Mouse (Mus musculus) c-Kit-positive CD71-negative TER-119-negative erythroid progenitor cells, embryonic 14.5 days (primary cell): Measurements from ENCODE around the gene Pgm5.

Experiments
- DNase-seq: peaks from one replicate; pipeline ENCODE4 v3.0.0-alpha.2; 2013; ENCODE audit warnings: low read depth

Gene Pgm5

DNA sequence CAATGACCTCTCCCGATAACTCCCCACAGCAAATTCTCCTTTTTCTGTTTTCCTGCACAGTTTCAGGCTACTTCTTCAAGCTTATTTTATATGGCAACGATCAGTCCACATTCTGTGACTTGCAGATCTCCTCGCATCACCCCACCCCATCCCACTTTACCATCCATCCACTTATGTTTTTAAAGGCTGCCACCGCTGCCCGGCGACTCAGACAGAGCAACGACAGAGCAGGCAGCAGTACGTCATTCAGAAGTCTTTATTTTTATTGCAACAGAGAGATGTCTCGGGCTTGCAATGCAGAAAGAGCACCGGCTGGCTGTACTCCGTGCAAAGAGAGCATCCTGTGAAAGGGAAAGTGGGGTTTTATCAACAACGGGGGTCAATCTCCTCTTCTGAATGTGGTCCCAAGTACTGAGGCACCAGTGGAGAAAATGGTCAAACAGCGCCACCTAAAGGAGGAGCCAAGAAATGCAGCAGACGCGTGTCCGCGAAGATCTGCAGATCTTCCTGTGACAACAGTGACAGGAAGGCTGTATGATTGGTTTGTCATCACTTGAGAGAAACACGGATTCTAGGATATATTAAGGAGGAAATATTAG lies 9.5 kb upstream of the Pgm5 start:
- peak; percentile 67 for DNase-seq

GRCm38 (mm10) chr19:24865436-24865835 lies 3.8 kb upstream of the Pgm5 start:
- no peak for DNase-seq

DNA sequence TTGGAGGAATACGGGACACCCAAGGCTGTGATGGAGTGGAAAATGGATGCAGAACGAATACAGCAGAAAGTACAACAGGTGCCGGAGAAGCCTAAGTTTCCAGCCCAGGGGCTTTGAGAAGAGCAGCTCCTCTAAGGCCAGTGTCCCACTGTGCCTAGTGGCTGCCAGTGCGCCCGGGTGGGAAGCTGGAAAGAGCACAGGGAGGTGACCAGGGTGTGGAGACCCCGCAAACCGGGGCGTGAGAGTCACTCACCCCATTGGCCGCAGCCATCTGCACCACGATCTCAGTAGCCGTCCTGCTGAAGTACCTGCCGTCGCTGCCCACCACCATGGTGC lies 411 bp downstream of the Pgm5 start:
- no peak for DNase-seq

DNA sequence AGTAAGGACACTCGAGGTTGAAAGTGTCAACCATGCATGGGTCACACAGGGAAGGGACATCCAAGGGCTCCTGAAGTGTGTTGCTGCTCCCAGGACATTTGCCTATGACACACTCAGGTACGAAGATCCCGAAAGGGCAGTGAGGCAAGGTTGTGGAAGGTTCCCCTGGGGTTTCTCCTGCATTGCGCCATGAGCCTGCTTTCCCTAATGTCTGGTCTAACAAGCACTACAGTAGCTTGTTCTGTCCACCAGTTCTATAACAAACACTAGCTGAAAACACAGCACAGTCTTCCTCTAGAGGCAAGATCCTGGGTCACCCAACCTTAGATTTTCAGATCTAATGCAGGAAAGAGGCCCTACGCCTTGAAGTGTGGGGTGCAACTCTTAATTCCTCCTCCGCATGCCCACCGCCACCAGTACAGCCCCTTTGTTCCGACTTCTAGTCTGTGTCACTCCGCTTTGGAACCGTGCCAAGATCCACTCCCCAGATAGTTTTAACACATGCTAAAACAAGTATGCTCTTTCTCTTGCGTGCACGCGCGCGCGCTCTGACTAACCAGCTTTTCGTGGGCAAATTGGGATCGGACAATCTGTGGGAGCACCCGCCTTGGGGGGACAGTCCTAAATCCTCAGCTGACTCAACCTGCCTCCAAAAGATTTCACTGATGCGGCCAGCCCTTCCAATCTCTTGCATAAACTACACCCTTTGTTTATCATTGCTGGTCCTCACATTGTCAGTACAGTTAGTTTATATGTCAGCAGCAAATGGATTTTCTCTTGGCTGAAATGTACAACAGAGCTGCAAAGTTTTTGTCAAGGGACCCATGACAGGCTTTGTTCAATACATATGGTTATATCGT lies 10.0 kb downstream of the Pgm5 start:
- no peak for DNase-seq

- DNase-seq: no peak
Observed at GRCm38 (mm10) chr19:24848844-24849243, 12.8 kb downstream of the Pgm5 start.

- no peak for DNase-seq
Observed at GRCm38 (mm10) chr19:24848345-24848744, 13.3 kb downstream of the Pgm5 start.

GRCm38 (mm10) chr19:24845007-24845546 lies 16.6 kb downstream of the Pgm5 start:
- DNase-seq: no peak

DNA sequence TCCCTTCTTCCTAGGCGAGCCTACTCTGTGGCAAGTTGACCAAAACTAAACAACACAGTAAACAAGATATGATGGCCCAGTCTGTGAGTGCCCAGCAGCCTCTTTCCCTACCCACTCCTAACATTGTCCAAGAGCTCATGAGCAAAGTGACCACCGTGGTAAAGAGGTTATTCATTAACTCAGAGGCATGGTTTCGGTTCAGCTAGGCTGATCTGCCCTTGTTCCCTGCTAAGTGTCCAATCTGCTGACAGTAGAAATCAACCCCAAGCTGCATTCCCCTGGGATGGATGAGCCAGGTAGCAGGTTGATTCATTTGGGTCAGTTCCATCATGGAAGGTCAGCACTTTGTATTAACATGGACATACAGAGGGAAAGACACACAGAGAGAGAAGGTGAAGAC lies 19.6 kb downstream of the Pgm5 start:
- no peak for DNase-seq

DNA sequence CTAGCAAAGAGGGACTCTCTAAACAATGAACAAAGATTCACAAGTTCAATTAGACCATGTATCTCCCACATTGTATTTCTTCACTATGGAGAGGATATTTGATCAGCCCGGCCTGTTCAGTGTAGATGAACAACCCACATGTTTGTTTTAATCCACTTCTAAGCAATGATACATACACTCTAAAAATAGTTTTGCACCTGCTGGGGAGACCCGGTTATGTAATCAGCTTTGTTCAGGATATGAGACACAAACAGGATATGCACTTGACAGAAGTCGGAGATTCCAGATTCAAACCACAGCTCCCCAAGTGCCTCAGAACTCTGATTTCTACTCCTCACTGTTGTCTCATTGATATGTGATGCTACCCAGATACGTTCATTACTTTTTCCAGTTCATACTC lies 37.1 kb downstream of the Pgm5 start:
- DNase-seq: peak; percentile 17

- no peak for DNase-seq
Observed at GRCm38 (mm10) chr19:24815661-24816221, 45.9 kb downstream of the Pgm5 start.

- DNase-seq: no peak
Observed at GRCm38 (mm10) chr19:24812861-24813293, 48.8 kb downstream of the Pgm5 start.

DNA sequence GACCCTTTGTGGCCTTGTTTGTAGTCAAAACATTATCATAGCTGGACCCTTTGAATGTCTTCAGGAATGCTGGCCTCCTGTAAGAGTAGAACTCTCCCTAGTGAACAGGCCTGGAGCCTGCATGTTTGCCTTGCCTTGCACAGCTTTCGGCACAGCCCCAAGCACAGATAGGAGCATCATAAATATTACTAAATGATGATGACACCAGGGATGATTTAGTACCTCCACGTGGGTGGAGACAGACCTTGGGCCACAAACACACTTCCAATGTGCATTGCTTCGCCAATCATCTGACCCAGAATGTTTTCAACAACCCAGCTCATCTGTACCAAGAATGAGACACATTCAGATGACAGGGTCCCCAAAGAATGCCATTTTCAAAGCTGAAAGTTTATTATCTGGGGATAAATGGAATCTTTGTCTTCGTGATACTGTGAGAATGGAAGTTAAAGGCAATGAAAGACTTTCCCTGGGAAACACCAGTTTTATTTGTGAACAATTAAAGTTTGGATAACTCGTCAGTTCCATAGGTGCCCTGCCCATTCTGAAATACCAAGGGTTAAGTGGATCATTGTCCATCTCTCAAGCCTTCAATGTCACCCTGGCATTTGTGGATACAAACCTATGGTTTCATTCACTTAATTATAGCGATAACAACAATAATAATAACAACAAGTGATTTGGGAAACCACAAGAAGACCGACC lies 49.4 kb downstream of the Pgm5 start:
- no peak for DNase-seq

DNA sequence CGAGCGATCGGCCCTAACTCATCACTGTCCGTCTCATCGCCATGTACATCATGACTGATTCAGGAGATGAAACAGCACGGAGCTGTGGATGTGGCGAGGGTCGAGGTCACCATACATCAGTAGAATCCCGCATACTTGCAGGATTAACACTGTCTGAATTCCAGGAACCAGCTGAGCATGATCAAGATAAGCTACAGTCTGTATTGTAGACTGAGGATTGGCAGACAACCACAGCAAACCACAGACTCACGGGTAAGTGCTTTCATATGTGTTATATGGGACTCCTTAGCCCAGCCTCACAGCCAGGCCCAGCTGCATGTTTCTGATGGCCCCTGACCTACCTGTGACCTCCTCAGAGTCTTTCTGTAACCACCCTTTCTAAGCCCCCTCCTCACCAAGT lies 50.2 kb downstream of the Pgm5 start:
- DNase-seq: no peak

- DNase-seq: no peak
Observed at GRCm38 (mm10) chr19:24806013-24806412, 55.6 kb downstream of the Pgm5 start.

GRCm38 (mm10) chr19:24797606-24798005 lies 64.0 kb downstream of the Pgm5 start:
- no peak for DNase-seq

DNA sequence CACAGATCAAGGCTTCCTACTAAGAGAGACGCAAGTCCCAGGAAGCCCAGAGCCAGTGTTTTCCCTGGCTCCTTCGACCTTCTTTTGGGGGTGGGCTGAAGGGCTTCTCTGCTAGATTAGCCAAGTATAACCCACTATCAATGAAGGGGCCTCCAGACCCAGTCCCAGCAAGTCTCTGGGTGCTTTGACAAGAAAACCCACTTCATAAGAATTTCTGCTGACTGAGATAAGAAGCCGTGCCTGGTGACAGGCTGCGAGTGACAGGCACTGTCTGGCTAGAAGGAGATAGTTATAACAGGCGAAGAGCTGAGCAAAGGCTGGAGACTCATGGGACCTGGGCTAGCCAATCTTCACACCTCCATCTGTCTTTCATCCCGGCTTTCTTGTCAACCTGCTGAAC lies 67.3 kb downstream of the Pgm5 start:
- peak; percentile 14 for DNase-seq

DNA sequence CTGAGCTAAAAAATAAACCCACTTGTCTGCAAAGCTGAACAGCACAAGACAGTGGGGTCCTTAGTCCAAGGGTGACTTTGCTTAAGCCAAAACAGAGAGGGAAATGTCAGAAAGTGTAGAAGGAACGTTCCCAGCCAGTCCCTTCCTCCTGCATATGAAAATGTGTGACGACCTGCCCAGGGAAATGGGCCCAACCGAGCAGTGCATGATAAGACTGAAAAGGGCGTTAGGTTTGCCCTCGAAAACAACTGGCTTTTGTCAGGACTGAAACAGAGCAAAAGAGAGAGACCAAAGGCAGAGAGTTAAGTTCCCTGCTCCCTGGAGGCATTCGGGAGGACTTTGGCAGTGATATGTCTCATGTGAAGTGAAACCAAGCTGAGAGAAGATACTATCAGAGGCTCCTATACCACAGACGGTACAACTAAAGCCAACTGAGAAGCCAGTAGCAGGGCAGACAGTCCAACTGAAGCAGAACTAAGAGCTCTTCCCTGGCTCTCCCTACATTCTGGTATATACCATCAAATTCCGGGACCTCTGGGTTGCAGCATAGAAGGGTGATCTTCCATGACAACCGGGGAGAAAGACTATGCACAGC lies 68.0 kb downstream of the Pgm5 start:
- DNase-seq: no peak

GRCm38 (mm10) chr19:24792876-24793275 lies 68.8 kb downstream of the Pgm5 start:
- no peak for DNase-seq

DNA sequence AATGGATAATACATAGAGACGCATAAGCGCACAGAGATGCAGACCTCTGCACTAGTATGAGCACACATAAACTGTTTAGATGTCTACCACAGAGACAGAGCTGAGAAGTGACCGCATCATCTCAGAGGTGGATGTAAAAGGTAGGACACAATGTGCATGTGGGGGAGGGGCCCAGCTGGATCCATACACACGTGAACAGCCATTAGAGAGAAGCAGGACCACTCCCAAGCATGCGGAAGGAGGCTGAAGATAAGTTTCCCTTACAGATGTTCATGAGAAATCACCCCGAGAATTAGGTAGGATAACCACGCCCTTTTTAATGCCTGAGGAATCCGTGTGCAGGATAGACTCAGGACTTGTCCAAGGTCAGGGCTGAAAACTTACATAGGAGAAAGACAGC lies 75.8 kb downstream of the Pgm5 start:
- no peak for DNase-seq

- DNase-seq: no peak
Observed at GRCm38 (mm10) chr19:24785056-24785675, 76.5 kb downstream of the Pgm5 start.

GRCm38 (mm10) chr19:24783736-24784135 lies 77.9 kb downstream of the Pgm5 start:
- DNase-seq: no peak

DNA sequence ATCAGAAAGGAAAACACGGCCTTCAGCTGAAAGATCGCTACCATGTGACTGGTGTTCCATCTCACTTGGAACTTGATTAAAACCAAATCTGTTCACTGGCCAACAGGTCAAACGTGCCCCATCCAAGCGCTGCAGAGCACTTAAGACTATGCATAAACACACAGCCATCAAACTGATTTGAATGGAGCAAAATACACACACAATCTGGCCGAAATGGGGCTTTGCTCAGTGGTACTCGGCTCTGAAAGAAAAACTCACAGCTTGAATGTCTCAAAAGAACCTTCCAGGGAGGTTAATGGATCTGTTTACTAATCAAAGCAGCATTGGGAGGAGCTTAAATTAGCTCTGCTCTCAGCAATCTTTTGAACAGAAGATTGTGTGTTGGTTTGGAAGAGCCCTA lies 81.7 kb downstream of the Pgm5 start:
- DNase-seq: no peak
